Mouse (Mus musculus) erythroblast, embryonic 14.5 days (primary cell): ENCODE data around the gene Pacrg.

Experiments used
- GATA1 ChIP-seq: IDR thresholded peaks from 2 replicates; pipeline ENCODE4 v1.6.1; 2012; ENCODE audit warnings: low read length, inconsistent platforms, mixed read lengths
- TAL1 ChIP-seq: IDR thresholded peaks from 3 replicates; pipeline ENCODE4 v1.6.1; 2012; ENCODE audit warnings: low read length, inconsistent platforms, mixed read lengths

DNA sequence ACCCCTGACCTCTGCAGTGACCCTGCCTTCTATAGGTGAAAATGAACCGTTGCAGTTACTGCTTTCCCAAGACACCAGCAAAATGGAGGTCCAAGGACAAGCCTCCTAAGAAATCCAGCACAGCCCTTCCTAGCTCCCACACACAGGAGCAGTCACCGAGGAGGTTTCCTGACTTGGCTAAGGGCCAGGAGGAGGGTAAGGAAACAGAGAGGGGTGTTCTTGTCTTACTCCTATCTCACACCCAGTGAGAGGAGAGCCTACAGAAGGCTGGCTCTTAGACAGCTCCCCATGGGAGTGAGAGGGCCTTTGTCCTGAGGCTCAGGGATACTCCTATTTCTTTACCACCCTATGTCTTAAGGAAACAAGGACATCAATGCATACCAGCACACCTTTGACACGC lies 361.7 kb downstream of the Pacrg start:
- TF ChIP-seq GATA1 (no peak), TAL1 (no peak)
